Mouse (Mus musculus) layer of hippocampus, adult 11-12 months (tissue): ENCODE results near the gene Krtcap3.
"Not testable (repeated sequence)": the region's sequence is repeated elsewhere in the genome, so short reads cannot be mapped to it uniquely, and the experiment has no call there.

Source experiments
- DNase-seq: peaks from one replicate; pipeline ENCODE4 v3.0.0; 2022; ENCODE audit warnings: low spot score

Gene Krtcap3

DNA sequence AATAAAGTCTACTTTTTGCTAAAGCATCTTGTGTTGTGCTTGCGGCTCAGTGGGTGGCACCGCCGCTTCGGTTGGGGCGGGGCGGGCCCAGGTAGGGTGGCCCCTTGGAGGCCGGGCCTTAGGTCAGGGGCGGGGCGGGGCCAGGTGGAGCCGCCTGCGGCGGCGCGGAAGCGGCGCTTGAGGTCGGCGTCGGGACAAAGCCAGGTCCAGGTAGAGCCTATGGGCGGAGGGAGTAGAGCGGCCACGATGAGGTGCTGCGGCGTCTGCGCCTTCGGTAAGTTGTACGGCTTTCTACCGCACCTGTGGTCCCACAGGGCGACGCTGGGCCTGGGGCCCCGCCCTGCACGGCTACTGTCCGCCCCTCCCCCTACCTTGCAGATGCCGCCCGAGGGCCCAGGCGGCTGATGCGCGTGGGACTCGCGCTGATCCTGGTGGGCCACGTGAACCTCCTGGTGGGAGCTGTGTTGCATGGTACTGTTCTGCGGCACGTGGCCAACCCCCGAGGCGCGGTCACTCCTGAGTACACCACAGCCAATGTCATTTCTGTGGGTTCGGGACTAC is at the start of gene Krtcap3:
Krtcap3 (plus strand) TSS at position 151 of the 561 bp plus-strand sequence.
- DNase-seq = no peak

DNA sequence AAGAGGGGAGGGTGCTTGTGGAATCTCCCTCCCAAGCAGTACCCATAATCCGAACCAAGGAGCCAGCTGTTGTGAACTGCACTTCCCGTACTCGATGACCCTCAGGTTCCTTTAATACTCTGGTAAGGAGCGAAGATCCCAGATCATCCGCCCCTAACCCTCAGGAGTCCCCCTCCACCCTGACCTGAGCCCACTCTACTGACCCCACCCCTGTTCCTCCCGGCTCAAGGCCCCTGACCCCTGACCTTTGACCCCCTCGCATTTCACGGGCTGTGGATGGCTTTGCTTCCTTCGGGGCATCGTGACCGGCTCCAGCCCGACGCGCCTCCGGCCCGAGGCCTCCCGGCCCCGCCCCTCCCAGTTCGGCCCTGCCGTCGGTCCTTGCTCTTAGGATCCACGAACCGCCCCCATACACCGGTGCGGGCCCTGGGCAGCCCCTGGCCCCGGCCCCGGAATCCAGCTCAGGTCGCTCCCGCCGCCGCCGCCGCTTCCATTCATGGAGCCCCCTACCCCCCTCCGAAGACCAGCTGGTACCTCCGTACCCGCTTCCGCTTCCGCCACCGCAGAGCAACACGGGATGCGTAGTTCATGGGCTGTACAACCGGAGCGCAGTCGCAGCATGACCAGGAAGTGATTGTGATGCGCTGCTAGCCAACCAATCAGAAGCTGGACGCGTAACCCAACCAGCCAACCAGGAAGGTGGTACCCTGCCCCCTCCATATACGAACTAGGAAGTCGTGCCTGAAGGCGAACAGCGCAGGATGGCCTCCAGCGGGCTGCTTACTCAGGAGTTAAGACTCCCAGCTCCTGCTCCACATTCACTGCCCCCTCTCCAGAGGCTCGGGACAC is 49.5 kb upstream of the Krtcap3 start, which contains the start of gene Zfp513:
Zfp513 (minus strand) TSS at position 562 of the 849 bp plus-strand sequence.
- peak; percentile 98 for DNase-seq

DNA sequence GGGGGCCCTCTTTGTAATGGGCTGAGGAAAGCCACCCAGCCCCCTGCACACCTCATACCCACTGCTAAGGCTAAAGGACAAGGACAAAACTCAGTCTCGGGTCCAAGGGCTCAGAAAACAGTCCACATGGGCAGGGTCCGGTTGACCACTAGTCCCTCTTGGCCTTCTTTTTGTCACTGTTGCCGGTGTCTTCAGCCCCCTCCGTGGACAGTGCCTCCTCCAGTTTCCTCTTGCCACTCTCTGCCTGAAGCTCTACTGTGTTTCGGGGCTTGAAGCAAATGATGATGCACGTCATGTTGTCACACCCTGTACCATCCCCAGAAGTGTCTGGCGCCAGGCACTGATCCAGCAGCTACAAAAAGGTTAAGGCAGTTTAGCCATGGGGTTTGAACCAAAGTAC is 48.6 kb upstream of the Krtcap3 start:
- no peak for DNase-seq

DNA sequence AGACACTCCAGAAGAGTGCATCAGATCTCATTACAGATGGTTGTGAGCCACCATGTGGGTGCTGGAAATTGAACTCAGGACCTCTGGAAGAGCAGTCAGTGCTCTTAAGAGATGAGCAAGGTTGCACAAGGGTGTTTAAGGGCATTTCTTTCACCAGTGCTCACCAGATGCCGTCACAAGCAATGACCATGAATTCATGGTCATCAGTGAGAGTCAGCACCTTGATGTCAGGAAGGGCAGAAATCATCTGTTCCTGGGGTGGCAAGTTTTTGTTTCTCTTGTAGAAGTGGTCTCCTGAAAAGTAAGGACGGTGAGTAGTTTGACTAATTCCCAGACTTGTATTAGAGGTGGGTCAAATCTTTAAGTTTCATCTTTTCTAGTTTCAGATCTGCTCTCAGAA is 47.6 kb upstream of the Krtcap3 start:
- no peak for DNase-seq

DNA sequence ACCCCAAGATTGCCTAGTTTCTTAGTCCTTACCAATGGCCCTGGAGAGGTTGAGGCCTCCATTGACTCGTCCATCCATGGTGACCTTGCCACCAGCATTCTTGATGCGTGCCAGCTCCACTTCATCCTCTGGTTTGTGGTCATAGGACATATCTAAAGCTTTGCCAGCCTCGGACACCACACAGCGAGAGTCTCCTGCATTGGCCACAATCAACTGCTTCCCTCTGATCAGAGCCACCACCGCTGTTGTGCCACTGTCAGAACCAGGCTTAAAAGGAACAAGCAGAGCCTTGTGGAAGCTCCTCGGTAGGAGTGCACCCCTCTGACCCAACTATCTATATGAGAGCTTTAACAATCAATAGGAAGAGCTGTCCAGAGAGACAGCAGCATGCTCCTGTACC is 47.1 kb upstream of the Krtcap3 start:
- DNase-seq = no peak

DNA sequence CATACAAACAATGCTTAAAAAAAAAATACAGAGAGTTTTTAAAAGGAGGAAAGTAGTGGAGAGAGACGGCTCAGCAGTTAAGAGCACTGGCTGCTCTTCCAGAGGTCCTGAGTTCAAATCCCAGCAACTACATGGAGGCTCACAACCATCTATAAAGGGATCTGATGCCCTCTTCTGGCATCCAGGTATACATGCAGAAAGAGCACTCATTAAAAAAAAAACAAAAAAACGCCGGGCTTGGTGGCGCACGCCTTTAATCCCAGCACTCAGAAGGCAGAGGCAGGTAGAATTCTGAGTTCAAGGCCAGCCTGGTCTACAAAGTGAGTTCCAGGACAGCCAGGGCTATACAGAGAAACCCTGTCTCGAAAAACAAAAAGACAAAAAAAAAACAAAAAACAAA is 34.9 kb upstream of the Krtcap3 start:
- DNase-seq = not testable (repeated sequence)

DNA sequence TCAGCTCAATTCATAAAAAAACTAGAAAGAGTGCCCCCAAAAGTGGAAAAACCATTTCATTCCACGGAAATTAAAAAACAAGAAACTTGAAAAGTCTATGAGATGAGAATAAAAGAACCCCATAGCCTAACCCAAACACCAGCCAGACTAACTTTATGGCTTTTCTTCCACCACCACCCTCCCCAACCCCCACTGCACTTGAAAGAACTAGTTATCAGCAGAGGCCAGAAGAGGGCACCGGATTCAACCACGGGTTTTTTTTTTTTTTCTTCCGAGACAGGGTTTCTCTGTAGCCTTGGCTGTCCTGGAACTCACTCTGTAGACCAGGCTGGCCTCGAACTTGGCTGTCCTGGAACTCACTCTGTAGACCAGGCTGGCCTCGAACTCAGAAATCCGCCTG is 33.2 kb upstream of the Krtcap3 start:
- no peak for DNase-seq

DNA sequence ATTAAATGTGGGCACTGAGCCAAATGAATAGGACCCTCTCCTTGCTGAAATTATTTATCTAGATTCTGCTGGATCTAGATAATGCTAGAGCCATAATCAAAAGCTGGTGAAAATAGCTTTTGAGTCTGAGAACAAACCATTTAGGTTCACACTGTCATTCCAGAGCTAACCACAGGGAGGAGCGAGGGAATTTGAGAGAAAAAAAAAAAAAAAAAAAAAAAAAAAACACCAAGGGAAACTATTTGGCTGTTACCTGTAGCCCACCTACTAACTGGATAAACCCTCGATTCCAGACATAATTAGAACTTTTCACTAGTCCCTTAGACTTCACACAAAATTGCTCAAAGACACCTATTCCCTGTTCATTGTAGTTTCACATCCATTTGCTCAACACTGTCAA is 32.4 kb upstream of the Krtcap3 start:
- no peak for DNase-seq

DNA sequence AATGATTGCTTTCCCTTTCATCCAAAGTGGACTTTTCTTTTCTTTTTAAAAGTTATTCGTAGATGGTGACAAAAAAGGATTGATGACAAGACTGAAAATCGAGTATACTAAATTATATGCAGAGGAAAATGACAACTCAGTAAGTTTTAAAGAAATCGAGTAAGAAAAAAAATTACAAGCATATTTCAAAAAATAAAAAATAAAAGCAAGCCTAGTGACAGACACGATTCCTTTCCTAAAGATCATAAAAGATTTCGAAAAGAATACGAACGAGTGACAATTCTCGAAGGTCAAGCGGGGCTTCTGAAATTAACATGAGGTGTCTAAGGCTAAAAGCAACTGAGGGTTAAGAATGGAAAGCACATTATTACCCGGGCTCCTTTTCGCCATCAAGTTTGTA is 32.0 kb upstream of the Krtcap3 start:
- no peak for DNase-seq

DNA sequence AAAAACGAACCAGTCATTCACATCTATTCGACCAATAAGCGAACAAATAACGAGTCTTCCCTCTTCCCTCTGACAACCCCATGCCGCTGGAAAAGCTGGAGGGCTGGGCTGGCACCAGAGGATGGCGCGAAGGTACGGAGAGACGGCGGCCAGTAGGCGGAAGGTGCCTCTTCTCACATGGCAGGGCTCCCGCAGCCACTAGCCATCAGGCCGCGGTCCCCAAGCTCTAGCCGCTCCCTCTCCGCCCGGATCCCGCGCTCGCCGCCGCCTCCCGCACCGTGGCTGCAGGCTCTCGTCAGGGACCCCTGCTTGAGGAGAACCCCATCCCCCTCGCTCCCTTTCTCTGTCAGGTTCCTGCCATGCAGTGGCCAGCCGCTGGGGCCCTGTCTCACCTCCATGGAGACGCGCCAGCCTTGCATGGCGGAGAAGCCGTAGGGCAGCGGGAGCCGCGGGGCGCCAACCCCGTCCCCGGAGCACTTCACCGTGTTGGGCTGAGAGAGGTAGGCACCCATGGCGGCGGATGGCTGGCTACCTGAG is 31.5 kb upstream of the Krtcap3 start:
- peak; percentile 41 for DNase-seq

DNA sequence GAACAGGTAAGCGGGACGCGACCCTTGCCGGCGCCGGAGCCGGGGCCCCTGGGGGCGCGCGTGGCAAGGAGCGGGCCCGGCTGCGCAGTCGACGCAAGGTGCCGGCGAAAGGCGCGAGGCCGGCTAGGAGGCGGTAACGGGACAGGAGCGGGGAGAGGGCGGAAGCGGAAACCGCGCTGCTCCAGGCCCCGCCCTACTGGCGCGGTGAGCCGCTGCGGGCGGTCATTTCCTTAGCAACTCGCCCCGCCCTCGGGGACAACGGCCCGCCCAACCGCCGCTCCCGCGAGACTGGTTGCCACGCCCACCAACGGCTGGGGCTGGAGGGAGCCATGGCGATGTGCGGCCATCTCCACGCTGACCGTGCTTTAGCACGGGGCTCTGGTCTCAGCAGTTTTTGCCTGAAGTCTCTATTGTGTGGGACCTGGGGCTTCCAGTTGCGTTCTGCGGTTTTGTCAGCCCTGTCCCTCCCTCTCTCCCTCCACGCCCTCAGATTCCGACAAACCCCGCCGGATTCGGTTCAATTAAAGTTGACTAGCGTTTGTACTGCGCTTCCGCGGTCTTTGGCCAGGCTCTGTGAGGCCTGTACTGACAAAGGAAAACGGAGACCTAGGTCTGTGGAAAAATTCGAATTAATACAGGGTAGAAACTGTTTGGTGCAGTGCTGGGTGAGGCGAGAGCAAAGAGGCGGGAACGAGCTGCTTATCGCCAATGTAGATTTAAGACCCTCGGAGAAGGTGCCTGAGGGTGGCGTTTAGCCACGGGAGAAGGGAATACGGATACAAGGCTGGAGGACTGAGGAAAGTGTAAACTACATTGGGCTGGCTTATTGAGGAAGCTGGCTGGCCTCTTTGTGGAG is 30.8 kb upstream of the Krtcap3 start, which contains the start of gene Ppm1g:
Ppm1g (minus strand) TSS at position 240 of the 856 bp plus-strand sequence.
- peak; percentile 95 for DNase-seq

DNA sequence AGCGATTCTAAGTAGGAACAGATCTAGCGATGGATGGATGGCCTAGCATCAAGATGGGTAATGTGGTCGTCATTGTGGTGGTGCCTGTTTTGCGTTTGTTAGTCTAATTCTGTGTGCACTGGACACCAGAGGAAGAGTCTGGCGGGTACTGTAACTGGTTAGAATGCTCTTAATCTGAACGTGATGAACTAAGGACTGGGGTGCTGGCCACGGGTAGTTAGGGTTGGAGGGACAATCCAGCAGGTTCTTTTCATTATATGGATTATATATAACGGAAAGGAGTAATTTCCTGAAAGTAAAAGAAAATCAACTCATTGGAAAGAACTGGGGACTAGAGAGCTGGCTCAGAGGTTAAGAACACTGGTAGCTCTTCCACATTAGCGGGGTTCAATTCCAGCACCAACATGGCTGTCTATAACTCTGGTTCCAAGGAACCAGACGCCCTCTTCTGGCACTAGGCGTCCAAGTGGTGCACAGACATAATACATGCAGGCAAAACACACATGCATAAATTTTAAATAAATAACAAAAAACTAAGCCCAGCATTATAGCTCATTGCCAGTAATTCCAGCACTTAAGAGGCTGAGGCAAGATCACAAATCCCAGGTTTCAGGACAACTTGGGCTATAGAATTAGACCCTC is 30.1 kb upstream of the Krtcap3 start:
- DNase-seq = peak; percentile 58

DNA sequence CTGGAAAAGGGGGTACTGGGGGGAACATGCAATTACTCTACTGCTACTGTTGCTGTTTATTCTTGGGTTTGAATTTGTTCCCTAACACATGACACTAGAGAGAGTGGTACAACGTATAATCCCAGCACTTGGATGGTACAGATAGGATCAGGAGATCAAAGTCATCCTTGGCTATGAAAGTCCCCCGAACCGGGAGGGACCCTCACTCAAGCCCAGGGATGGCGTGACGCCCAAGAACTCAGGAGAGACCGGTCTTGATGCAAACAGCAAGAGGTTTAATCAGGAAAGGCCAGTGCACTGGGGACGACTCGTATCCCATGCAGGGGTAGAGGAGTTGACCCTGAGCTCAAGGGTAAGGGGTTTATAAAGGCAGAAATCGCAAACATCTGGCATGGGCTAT is 28.8 kb upstream of the Krtcap3 start:
- DNase-seq = no peak

DNA sequence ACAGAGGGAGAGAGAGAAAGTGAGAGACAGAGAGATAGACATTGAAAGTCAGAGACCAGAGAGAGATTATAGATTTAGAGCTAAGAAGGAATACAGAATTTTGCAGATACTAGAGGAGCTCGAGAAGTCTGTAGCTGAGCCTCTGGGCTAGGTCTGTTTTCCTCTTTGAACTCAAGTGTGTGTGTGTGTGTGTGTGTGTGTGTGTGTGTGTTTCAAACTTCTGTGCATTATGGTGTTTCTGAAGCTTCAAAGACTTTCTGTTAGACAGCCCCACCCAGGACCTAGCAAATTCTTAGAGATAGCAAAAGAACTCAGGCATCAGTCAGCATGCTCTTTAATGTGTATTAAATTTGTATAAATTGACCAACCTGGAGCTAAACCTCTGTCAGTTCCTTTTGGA is 24.9 kb upstream of the Krtcap3 start:
- no peak for DNase-seq

DNA sequence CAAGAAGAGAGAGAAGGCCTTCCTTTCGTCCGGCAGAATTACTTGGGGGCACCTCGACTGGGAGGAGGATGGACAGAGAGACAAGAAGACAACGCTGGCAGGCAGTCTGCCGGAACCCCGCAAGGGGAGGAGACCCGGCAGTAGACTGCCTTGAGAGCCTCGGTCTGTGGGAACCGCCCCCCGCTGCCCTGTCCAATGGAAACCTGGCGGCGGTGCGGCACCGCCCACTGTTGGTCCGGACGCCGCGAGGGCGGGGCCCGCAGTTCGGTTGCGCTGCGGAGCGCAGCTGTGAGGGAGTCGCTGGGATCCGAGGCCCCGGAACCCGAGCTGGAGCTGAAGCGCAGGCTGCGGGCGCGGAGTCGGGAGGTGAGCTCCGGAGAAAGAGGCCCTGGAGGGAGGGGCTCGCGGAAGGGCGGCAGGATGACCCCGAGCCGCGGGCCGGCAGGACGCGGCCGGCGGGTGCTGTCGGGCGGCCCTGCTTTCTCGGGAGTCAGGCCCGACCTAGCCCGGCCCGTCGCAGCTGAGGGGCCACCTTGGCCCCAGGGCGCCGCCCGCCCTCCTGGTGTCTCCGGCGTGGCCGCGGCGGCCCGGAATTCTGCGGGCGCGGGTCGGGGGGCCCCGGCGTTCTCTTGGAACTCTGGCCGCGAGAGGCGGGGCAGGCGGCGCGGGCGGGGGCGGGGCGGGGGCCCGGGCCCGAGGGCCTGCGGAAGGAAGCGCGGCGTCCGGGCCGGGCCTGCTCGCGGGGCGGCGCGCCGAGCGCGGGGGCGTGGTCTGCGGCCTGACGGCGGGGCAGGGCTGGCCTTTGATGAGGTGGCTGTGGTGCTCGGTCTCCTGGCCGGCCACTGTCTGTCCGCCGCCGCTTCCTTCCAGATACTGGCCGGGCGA is 10.6 kb upstream of the Krtcap3 start, which contains the start of the genes Nrbp1 and Gm9970:
Nrbp1 (plus strand) TSS at position 228 of the 885 bp plus-strand sequence.
Gm9970 (minus strand) TSS at position 596 of the 885 bp plus-strand sequence.
- peak; percentile 95 for DNase-seq

DNA sequence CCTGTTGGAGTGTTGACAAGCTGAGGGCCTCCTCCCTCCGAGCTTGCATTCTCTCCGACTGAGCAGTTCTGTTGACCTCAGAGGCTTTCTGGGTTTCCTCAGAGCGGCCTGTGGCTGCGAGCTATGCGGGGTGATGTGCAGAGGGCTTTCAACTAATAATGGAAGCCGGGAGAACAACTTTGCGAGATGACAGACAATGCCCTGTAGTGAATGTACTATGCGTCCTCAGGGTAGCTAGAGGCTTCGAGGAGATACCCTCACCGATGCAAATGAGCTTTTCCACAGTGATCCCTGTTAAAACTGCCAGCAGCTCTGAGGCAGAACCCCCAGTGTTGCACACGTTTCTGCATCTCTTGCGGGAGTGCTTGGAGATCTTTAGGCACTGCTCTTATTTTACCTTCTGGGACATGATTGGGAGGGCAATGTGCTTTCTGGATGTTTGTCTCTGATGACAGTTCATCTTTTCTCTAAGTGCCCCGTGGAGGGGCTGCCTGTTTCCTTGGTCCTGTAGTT is 9.9 kb upstream of the Krtcap3 start:
- DNase-seq = no peak

DNA sequence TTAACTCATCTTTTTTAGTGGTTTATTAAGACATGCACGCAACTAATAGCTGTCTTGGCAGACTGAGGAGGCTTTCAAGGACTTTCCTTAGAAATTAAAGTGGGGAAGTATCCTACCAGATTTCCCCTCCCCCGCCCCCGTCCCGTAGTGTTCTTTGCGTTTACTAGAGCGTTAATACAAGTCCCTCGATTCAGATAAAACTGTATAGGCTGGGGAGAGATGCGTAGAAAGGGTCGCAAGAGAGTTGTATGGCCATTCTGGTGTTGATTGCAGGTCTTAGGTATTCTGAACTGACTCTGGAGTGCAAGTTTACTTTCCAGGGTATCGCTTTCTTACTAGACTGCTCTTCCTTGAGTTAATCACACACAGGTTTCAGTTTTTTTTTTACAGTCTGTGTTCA is 9.3 kb upstream of the Krtcap3 start:
- no peak for DNase-seq

DNA sequence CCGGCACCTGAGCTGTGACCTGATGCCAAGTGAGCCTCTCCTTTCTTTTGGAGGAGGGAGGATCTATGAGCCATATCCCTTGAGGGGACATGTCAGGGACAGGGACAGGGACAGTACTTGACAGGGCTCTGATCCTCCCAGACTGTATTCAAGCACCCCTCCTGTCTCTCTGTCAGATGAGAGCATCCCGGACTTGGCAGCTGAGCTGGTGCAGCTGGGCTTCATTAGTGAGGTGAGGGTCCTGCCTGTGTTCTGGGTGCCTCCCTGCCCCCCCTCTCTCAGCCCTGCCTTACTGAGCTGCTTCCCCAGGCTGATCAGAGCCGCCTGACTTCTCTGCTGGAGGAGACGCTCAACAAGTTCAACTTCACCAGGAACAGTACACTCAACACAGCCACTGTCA is 775 bp upstream of the Krtcap3 start:
- DNase-seq = no peak

DNA sequence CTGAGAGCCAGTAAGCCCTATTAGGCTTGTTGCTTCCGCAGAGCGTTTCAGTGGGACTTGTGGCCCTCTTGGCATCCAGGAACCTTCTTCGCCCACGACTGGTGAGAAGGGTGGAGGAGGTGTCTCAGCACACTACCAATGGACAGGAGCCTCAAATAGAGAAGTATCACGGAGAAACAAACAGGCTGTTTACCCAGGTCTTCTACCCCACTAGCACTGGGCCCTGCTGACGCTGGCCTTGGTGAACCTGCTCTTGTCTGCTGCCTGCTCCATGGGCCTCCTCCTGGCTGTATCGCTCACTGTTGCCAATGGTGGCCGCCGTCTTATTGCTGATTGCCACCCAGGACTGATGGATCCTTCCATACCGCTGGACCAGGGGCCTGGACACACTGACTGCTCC is 660 bp downstream of the Krtcap3 start:
- DNase-seq = no peak

DNA sequence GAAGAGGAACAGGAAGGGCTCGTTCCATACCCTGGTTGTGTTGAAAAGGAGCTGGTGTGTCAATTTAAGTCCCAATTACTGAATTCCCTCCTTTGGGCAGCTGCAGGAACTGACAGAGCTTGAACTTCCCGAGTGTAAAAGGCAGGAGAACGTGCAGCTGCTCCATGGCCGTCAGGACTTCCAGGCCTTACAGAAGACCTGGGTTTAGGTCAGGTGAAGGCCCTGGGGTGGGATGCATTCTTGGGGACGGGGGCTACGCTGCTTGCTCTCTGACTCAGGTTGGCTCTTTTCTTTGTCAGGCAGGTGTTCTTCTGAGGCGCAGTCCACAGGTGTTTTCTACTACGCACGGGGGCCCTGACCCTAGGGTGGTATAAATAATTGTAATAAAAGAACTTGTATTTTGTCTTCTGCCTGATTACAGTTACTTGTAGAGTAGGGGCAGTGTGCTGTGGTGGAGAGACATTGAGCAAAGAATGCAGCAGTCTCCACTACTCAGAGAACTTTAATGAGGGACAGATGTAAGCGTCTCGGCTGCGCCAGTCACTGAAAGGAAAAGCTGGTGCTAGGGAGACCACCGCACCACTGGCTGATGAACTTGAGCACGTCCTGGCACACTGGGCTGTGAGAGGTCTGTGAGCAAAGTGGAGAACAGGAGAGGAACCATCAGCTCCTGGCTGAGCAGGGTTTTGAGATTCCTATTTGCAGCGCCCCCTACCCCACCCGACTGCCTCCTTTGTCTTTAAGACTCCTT is 1.5 kb downstream of the Krtcap3 start:
- DNase-seq = no peak
